Mouse (Mus musculus): ENCODE measurements around the gene Pcsk2. TPM values are rescaled to one million over a fixed set of nuclear protein-coding genes. Genes with fewer than 3 reads are reported as not detected.

The Pcsk2 gene
- total RNA-seq, 2 experiments from 2014 or later: 268 to 275 TPM

GRCm38 (mm10) chr2:143862484-143863231, 316.7 kb downstream of the Pcsk2 start, which contains the start of gene Bfsp1:
TSS of gene Bfsp1 (minus strand) at chr2:143863173.
- DNase-seq (ENCODE audit: low spot score in 2 of 2): peak in 1 of 2 experiments; percentile 15
- intact Hi-C loops (cut with DNase I): loop anchor here (10.0 kb wide), 1 partner anchor 422 kb away; no protein-coding TSS in a partner anchor

- no peak for DNase-seq (ENCODE audit: low spot score in 2 of 2)
- intact Hi-C loops (cut with DNase I): loop anchor here (2.0 to 10.0 kb wide), 2 partner anchors 420 to 588 kb away; no protein-coding TSS in a partner anchor
These were observed 318.6 kb downstream of the Pcsk2 start for GRCm38 (mm10) chr2:143864600-143864999.

Measured in left cerebral cortex, postnatal 25 days (tissue).